Mouse (Mus musculus): ENCODE data around the gene Ptprk.

DNA sequence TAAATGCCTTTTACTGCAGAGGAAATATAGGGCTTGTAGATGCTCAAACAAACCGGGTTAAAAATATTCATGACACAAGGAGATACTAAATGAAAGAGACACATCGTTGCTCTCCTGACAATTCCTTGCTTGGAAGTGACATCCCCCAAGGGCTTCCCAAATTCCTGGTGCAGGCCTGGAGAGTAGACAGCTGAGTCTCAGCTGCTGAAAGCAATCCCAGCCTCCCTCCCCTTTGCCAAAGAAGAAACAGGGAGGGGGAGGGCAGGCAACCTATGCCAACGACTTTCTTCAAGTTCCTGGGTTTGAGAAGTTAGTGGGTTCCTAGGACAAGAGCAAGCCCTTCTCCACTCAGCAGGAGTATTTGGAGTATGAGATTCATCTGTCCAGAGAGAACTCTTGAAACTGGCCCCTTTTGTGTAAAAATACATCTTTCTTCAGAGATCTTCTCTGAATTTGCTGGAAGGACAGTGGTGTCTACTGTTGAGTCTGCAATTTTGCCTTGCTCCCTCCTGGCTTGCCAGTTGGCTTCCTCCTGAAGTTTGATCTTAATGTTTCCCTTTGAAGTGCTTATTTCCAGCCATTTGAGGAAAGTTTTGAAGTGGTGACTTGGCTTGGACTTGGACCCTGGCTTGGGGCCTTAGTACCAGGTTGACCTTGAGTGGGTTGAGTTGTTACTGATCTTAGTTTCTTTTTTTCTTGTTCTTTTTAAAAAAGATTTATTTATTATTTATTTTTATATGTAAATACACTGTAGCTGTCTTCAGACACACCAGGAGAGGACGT is 111.6 kb downstream of the Ptprk start:
- TF ChIP-seq E2F4 (IDR thresholded peaks at IDR 0.05; ENCODE audit: insufficient read depth) (no peak), POLR2A (IDR thresholded peaks at IDR 0.05; ENCODE audit: insufficient read length, low read depth) (no peak), CEBPB (IDR thresholded peaks at IDR 0.05; ENCODE audit: insufficient read depth, poor library complexity, severe bottlenecking) (no peak), USF1 (IDR thresholded peaks at IDR 0.05; ENCODE audit: low read depth) (no peak), SRF (IDR thresholded peaks at IDR 0.05; ENCODE audit: control insufficient read depth, insufficient read length, low read depth) (no peak)

All from myocyte (in vitro differentiated cells).